Mouse (Mus musculus) heart, embryonic 16.5 days (tissue): ENCODE results near the gene Prpf38a. TPM values are rescaled to one million over a fixed set of nuclear protein-coding genes. Genes with fewer than 3 reads are reported as not detected.

Source experiments
- ATAC-seq: fragments of 200-750 bp; cut with Nextera tagmentation; replicated peaks from 2 replicates; pipeline ENCODE4 v1.8.0; 2017; ENCODE audit warnings: moderate number of reproducible peaks; ENCODE audit not compliant: insufficient read depth, low FRiP score; ENCODE audit errors: extremely low read depth
- H3K27ac ChIP-seq: fragments of 300-500 bp; sonication (generic); 2 replicates; pipeline ENCODE4 v1.5.1; 2014; ENCODE audit warnings: mild to moderate bottlenecking, low read length, control low read depth, moderate library complexity
- H3K27me3 ChIP-seq: fragments of 300-500 bp; sonication (generic); 2 replicates; pipeline ENCODE4 v1.6.1; 2014; ENCODE audit warnings: low read length, mixed read lengths; ENCODE audit not compliant: control insufficient read depth, insufficient read depth
- H3K36me3 ChIP-seq: fragments of 300-500 bp; sonication (generic); 2 replicates; pipeline ENCODE4 v1.6.1; 2014; ENCODE audit not compliant: control insufficient read depth, insufficient read depth
- H3K4me1 ChIP-seq: fragments of 300-500 bp; sonication (generic); 2 replicates; pipeline ENCODE4 v1.6.1; 2014; ENCODE audit warnings: low read length, mixed read lengths; ENCODE audit not compliant: control insufficient read depth, insufficient read depth
- H3K4me2 ChIP-seq: fragments of 300-500 bp; sonication (generic); 2 replicates; pipeline ENCODE4 v1.6.1; 2014; ENCODE audit warnings: low read depth, mild to moderate bottlenecking, control low read depth, low read length
- H3K4me3 ChIP-seq: fragments of 300-500 bp; sonication (generic); 2 replicates; pipeline ENCODE4 v1.5.1; 2014; ENCODE audit warnings: mild to moderate bottlenecking, control low read depth, low read length
- H3K9ac ChIP-seq: fragments of 300-500 bp; sonication (generic); 2 replicates; pipeline ENCODE4 v1.6.1; 2014; ENCODE audit warnings: low read length, control low read depth
- H3K9me3 ChIP-seq: fragments of 300-500 bp; sonication (generic); replicated peaks from 2 replicates; pipeline ENCODE4 v1.6.1; 2016; ENCODE audit warnings: low read length; ENCODE audit not compliant: control insufficient read depth
- WGBS: fragments of 180-500 bp; shearing (Covaris S2); extraction: QIAGEN DNeasy Blood & Tissue Kit; methylation state at CpG from one replicate; pipeline ENCODE4 v1.1.7; 2014; 5-methylcytosine and 5-hydroxymethylcytosine counted together
- polyA plus RNA-seq: library from polyadenylated mRNA; unstranded; fragments of >200 nt; fragmentation: Nextera tagmentation; extraction: Ambion mirVana; gene quantifications from 2 replicates; pipeline ENCODE4 v1.2.1, GENCODE M21; 2015

Gene Prpf38a
- polyA plus RNA-seq, 1 experiment from 2014 or later, result 61.5 TPM

DNA sequence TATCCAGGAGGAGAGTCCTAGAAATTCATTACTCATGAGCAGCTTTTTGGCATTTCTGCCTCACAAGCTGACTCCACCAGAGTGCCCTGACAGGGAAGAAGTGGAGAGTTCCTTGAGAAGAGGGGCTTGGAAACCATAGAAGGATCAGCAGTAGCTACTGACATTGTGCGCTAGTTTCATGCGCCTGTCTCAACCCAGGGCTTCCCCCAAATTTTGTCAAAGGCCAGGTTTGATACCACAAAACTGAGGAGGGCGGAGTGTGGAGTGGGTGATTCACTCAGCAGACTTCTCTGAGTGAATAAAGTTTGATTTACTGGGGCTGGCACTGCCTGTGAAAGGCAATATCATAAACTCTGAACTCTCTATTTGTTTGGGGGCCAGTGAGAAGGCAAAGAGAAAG lies 29.5 kb upstream of the Prpf38a start:
- no peaks in the 10 kb centered on the region for H3K4me1 ChIP-seq
- no peak overlapping the region for H3K9ac ChIP-seq
- H3K4me3 ChIP-seq, result no peak overlapping the region
- no peak overlapping the region for H3K27ac ChIP-seq
- 89% methylated on average over 3 of the region's 3 CpGs for WGBS
- no peaks in the 10 kb centered on the region for H3K9me3 ChIP-seq
- no peak for ATAC-seq
- H3K27me3 ChIP-seq, result no peaks in the 10 kb centered on the region
- H3K4me2 ChIP-seq, result no peak overlapping the region
- peaks cover 19% of the 10 kb centered on the region for H3K36me3 ChIP-seq

DNA sequence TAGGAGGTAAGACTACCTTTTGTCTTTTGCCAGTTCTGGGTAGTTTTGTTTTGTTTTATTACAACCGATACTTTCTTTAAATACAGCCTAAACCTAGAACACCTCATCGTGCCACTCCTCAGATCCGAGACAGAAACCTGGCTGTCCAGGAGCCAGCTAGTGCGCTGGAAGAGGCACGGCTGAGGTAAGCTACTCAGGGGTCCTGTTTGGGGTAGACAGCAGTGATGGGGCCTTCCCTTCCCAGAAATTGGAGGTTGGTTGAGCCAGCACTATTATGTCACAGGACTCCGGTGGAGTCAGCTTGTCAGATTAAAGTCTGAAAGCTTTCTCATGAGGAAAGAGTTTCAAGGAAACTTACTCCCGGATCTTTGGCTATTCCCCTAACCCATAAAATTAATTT lies 22.7 kb upstream of the Prpf38a start:
- no peaks in the 10 kb centered on the region for H3K27me3 ChIP-seq
- no peak overlapping the region for H3K4me3 ChIP-seq
- H3K27ac ChIP-seq, result no peak overlapping the region
- H3K9ac ChIP-seq, result no peak overlapping the region
- 0 out of 2 replicates have a peak, but pooled peaks cover 2% of the 10 kb centered on the region for H3K4me1 ChIP-seq
- H3K36me3 ChIP-seq, result peaks cover 39% of the 10 kb centered on the region
- WGBS, result 97% methylated on average over 7 of the region's 7 CpGs
- no peak overlapping the region for H3K4me2 ChIP-seq
- no peak for ATAC-seq
- 0 out of 2 replicates have a peak, but pooled peaks cover 2% of the 10 kb centered on the region for H3K9me3 ChIP-seq

DNA sequence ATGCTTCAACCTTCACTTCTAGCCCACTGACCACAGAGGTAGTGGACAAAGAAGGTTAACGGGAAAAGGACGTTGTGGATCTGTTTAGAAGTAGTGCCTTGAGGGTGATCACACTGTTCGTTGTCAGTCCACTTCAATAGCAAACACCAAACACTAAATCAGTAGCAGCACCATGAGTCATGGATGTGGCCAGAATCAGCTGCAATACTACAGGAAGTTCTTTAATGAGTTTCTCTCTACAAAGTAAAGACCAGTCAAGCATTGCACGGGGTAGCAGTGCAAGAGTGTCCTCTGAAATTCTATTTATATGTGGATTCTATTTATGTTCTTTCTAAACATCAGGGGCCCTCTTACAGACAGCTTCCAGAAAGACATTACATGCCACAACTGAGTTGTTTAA lies 19.2 kb upstream of the Prpf38a start:
- H3K27ac ChIP-seq, result no peak overlapping the region
- H3K4me2 ChIP-seq, result no peak overlapping the region
- peaks cover 19% of the 10 kb centered on the region for H3K36me3 ChIP-seq
- 0 out of 2 replicates have a peak, but pooled peaks cover 2% of the 10 kb centered on the region for H3K9me3 ChIP-seq
- ATAC-seq, result no peak
- no peak overlapping the region for H3K9ac ChIP-seq
- H3K4me1 ChIP-seq, result peaks cover 6% of the 10 kb centered on the region; the same call in 1 of the 2 replicates
- no peaks in the 10 kb centered on the region for H3K27me3 ChIP-seq
- H3K4me3 ChIP-seq, result no peak overlapping the region
- WGBS, result 72% methylated on average over 4 of the region's 4 CpGs

DNA sequence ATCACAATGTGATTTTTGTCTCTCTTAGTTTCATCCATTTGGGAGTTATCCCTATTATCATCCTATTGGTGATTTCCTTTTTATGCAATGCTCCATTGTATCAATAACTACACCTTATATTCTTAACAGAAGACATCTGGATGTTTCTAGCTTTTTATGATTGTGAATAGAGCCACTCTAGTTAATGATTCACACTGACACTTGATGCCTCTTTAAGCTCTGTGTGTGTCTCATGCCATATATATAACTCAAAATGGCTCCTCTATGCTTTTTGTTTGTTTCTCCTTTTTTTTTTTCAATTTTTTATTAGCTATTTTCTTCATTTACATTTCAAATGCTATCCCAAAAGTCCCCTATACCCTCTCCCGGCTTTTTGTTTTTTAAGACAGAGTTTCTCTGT lies 16.6 kb upstream of the Prpf38a start:
- no peak for ATAC-seq
- WGBS, result 79% methylated on average over 1 of the region's 1 CpGs
- Histone ChIP-seq H3K4me3 (no peak overlapping the region), H3K9me3 (no peaks in the 10 kb centered on the region), H3K27me3 (no peaks in the 10 kb centered on the region), H3K9ac (no peak overlapping the region), H3K36me3 (peaks cover 9% of the 10 kb centered on the region), H3K4me1 (peaks cover 11% of the 10 kb centered on the region; the same call in 1 of the 2 replicates), H3K27ac (no peak overlapping the region), H3K4me2 (no peak overlapping the region)

DNA sequence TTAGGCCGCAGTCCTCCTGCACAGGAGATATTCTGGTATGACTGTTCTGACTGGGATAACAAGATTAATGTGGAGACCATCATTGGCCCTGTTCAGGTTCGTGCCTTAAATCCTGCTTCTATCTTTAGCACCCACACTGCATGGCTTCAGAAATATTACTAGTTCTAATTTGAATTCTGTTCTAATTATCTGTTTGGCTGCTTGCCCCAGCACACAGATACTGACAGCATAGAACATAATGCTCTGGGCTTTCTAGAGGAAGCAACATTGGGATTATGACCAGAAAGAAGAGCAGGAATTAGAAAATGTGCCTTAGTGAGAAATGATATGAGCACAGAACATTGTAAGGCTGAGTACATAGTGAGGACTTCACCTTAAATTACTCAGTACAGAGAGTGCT lies 14.2 kb upstream of the Prpf38a start:
- Histone ChIP-seq H3K27ac (peak overlapping the region; percentile 40; the same call in 1 of the 2 replicates), H3K4me3 (no peak overlapping the region), H3K9me3 (no peaks in the 10 kb centered on the region), H3K4me1 (peaks cover 11% of the 10 kb centered on the region; the same call in 1 of the 2 replicates), H3K9ac (no peak overlapping the region), H3K4me2 (no peak overlapping the region; the same call in 1 of the 2 replicates), H3K36me3 (peaks cover 2% of the 10 kb centered on the region; the same call in 1 of the 2 replicates), H3K27me3 (no peaks in the 10 kb centered on the region)
- no peak for ATAC-seq
- WGBS, result 46% methylated on average over 2 of the region's 2 CpGs

DNA sequence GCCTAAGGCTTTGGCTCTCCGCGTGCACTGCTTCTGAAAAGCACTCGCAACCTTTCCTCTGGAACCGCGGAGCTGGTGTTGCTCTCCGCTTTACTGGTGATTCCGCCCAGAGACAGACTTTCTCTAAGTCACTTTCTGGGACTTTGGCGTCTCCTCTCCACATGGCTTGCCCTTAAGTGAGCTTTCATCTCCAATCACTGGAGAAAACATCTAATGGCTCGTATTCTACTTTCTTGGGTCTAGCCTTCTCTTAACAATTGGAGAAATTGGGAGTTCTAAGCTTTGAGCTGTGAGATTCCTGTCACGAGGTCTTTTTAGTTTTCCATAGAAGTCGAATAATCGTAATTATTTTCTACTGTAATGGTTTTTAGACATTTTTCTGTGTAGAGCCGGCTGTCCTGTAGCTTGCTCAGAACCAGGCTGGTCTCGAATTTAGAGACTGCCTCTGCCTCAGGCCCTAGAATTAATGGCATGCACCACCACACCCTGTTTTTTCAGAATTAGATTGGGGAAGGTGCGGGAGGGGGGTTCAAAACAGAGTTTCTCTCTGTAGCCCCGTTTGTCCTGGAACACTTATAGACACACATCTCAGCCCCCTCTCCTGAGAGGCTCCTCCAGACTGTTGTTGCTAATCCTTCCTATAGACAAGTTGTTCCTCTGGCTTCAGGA lies 741 bp upstream of the Prpf38a start:
- under 1% methylated on average over 16 of the region's 16 CpGs for WGBS
- H3K27ac ChIP-seq, result peak overlapping the region; percentile 58
- H3K4me1 ChIP-seq, result peaks cover 11% of the 10 kb centered on the region
- peak; percentile 7; the same call in 1 of the 2 replicates for ATAC-seq
- no peaks in the 10 kb centered on the region for H3K36me3 ChIP-seq
- peak overlapping the region; percentile 72 for H3K9ac ChIP-seq
- peak overlapping the region; percentile 71 for H3K4me3 ChIP-seq
- H3K27me3 ChIP-seq, result no peaks in the 10 kb centered on the region
- peak overlapping the region; percentile 83 for H3K4me2 ChIP-seq
- H3K9me3 ChIP-seq, result no peaks in the 10 kb centered on the region

DNA sequence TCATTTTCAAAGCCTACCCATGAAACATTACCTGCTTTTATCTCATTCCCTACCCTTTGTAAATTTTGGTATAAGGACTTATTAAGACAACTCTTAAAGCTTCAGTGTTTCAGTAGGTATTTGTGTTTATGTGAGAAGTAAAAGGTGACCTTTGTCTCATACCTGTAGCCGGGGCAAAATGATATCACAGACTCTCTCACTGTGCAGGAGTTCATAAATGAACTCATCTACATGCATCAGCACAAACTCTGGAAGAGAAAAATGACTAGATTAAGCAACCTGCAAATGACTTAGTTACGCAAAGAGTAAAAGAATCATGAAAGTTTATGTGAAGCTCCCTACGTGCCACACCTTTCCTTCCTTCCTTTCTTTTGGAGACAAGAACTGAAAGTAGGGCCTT lies 6.5 kb downstream of the Prpf38a start:
- 92% methylated on average over 3 of the region's 3 CpGs for WGBS
- peaks cover 1% of the 10 kb centered on the region; the same call in 1 of the 2 replicates for H3K4me1 ChIP-seq
- peaks cover 33% of the 10 kb centered on the region for H3K36me3 ChIP-seq
- ATAC-seq, result no peak
- no peak overlapping the region for H3K4me3 ChIP-seq
- no peak overlapping the region for H3K4me2 ChIP-seq
- no peaks in the 10 kb centered on the region for H3K27me3 ChIP-seq
- H3K27ac ChIP-seq, result no peak overlapping the region
- H3K9ac ChIP-seq, result no peak overlapping the region
- H3K9me3 ChIP-seq, result no peaks in the 10 kb centered on the region

DNA sequence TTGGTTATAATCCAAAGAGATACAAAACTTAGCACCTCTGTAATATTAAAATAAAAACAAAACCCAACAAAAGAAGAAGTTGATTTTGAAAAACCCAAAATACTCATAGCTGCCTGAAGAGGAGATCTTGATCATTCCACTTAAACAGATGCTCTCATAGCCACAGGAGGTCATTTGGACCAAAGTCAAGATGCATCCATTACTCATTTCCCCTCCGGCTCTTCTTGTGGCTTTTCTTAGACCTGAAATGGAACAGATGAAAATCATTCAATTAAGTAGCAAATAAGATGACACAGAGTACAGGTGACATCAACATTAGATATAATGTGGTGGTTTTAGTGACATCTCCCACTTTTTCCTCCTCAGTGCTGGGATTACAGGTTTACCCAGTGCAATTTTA lies 14.1 kb downstream of the Prpf38a start:
- peaks cover 56% of the 10 kb centered on the region for H3K36me3 ChIP-seq
- H3K27me3 ChIP-seq, result no peaks in the 10 kb centered on the region
- 68% methylated on average over 1 of the region's 1 CpGs for WGBS
- no peak overlapping the region for H3K4me3 ChIP-seq
- H3K4me2 ChIP-seq, result no peak overlapping the region
- H3K9ac ChIP-seq, result no peak overlapping the region
- ATAC-seq, result no peak
- no peak overlapping the region for H3K27ac ChIP-seq
- no peaks in the 10 kb centered on the region for H3K9me3 ChIP-seq
- no peaks in the 10 kb centered on the region for H3K4me1 ChIP-seq

DNA sequence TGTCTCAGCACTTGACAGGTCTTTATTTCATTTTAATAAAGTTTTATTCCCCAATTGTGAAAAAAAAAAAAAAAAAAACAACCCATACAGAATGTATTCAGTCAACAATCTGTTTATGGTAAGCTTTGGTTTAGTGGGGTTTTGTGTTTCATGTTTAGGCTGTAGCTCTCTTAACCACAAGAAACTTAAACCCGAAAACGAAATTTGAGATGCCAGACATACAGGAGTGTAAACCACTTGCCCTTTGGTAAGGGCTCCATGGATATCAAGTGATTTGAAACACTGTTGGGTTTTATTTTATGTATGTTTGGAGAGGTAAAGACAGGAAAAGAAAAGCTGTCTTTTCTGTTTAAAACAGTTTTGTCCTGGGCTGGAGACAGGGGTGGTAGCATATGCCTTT lies 39.4 kb downstream of the Prpf38a start:
- WGBS, result 94% methylated on average over 2 of the region's 2 CpGs
- Histone ChIP-seq H3K4me1 (no peaks in the 10 kb centered on the region), H3K36me3 (peaks cover 12% of the 10 kb centered on the region), H3K27me3 (no peaks in the 10 kb centered on the region), H3K27ac (no peak overlapping the region), H3K4me3 (no peak overlapping the region), H3K4me2 (no peak overlapping the region), H3K9ac (no peak overlapping the region), H3K9me3 (no peaks in the 10 kb centered on the region)
- no peak for ATAC-seq
